Mouse (Mus musculus) mouse embryonic stem cell (cell line): Measurements from ENCODE around the gene Gm17651.

ENCODE experiments used
- in situ Hi-C, 2 experiments: fragments of 300-500 bp; cut with MboI; formaldehyde crosslinking; loops; 1 replicate in 1 of 2; 3 replicates in 1 of 2; pipeline ENCODE4 v1.14.3; 2019 to 2020; ENCODE audit warnings: low sequenced_read_pairs in 2 of 2, low pct_unique_long_range_greater_than_20kb in 1 of 2, mixed read lengths in 1 of 2; ENCODE audit not compliant: unreplicated experiment in 1 of 2

Gene Gm17651

DNA sequence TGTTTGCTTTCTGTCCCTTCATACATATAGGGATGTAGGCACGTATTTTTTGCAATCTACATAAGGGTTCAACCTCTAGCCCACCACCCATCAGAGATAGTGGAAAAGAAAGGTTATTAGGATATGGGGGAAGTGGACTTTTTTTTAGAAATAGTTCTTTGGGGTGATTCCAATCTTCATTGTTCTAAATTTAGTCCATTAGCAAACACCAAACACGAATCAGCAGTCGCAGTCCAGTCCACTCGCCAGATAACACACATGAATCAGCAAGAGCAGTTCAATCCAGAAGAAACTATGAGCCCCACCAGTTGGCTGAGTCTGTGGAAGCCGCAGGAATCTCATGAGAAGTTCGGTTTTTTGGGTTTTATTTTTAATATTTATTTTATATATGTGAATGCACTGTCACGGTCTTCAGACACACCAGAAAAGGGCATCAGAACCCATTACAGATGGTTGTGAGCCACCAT lies at the start of gene Gm17651:
Gm17651 (minus strand) TSS at position 51 of the 467 bp plus-strand sequence.
- in situ Hi-C loops = loop anchor here in 1 of 2 experiments (25.0 kb wide), 1 partner anchor 213 kb away; the partner anchor contains the start of gene Pde4dip

DNA sequence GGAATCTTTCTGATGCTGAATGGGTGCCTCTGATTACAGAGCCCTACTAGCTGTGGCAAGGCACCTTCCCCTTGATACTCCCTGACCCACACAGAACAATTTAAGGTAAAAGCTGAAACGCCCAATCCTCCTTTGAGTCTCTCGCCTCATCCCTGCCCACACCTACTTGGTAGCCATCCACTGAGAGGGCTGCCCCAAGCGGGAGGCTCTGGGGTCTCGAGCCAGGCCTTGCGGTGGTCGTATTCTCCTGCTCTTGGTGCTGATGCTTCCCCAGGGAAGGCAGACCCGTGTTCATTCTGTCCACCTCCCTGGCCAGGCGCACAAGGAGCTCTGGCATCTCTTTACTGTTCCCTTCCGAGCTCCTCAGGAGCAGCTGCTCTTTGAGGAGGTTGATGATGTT lies 44.6 kb upstream of the Gm17651 start:
- in situ Hi-C loops = no loop called here

DNA sequence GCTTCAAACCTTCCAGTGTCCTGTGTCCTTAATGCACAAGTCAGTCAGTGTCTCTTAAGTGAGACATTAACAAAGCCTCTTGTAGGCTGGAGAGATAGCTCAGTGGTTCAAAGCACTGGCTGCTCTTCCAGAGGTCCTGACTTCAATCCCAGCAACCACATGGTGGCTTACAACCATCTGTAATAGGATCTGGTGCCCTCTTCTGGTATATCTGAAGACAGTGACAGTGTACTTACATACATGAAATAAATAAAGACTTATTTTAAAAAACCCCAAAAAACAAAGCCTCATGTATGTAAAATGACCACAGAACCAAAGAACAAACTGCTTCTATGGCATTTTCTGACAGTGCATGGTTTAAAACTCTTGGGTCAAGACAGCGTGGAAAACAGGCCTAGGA lies 41.4 kb upstream of the Gm17651 start:
- in situ Hi-C loops = no loop called here

DNA sequence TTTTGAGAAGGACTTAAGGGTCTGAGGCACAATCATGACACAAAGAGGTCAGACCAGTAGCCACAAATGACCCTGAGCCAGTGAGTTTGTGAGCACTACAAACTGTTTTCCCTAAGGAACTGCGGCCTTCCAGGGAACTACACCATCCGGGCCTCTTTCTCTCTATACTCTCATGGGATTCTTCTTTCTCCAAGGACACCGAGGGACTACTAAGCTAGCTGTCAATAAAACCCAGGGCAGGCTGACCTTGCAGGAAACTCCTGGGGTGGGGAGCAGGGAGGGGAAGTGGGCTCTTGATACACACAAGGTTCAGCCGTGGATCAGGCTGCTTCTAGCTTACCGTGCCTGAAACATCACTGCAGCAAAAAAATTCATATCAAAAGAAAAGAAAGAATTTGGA lies 36.4 kb upstream of the Gm17651 start:
- in situ Hi-C loops = no loop called here

DNA sequence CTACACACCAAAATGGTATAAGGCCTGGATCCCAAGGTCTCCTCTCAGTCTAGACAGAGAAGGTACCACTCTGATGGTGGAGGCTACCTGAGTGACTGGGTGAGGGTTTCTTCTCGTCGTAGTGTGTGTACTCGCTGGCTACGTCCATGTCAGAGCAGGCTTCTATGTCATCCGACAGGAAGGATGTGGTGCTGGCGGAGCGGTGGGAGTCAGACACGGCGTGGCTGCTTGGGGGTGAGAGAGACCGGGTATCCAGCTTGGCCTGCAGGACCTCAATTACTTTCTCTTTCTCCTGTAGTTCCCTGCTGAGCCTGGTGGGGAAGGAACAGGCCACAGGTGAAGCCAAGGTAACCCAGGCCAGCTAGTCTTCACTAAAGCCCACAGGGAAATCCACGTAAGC lies 35.6 kb upstream of the Gm17651 start:
- in situ Hi-C loops = no loop called here

DNA sequence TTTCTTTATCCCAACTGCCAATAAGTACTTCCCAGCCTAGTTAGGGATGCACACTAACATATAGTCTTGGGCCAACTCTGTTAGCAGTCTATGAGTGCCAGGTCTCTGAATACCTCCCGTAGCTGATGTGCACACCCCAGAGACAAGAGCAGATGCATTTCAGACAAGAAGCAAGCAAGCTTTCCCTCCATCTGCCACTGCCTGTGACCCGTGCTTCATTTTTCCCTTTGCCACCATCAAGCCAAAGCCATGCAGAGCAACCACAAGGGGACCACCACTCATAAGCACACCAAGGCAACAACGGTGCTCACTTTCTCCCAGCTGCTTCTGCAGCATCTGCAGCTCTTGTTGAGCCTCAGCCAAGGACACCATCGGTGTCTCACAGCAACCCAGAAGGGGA lies 32.1 kb upstream of the Gm17651 start:
- in situ Hi-C loops = no loop called here

DNA sequence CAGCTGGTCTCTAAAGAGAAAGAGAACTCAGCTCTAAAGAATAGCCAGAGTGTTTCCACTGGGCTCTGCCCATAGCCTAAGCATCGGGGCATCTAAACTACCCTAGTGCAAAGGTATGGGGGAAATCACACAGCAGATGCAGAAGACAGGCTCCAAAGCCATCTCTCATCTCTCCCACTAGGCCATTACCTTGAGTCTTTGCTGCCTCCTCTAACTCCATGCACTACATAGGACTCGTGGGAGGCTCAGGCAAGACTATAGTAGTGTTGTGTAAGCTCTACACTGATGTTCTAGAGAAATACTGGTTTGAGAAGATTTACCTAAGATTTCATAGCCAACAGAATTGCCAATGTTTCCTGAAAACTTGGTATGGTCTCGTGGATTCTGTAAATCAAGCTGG lies 31.0 kb upstream of the Gm17651 start:
- in situ Hi-C loops = no loop called here

DNA sequence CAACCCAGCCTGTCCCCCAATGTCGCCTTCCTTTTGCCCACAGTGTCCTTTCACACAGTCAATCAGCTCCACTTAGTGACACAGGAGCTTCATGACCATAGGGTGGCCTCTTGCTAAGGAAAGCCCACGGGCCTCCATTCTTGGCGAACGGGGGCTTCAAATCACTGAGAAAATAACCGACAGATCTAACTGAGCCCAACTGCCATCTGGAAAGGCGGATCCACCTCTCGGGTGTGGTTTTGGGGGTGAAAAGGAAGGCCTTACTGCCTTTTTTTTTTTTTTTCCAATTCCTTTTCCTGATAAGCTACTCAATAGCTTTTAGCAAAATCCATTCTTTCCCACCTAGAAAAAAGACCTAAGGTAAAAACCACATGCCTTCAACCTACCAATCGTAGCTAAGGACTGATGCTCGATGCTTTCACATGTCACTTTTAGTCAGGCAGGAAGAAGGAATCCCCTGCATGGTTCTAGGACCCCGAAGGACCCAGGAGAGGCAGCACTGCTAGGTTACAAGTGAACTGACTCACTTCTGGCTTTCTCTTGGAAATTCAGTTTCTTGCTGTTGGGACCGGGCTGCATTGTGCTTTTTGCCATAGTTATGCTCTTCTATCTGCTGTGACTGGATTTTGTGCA lies 28.1 kb upstream of the Gm17651 start:
- in situ Hi-C loops = no loop called here

DNA sequence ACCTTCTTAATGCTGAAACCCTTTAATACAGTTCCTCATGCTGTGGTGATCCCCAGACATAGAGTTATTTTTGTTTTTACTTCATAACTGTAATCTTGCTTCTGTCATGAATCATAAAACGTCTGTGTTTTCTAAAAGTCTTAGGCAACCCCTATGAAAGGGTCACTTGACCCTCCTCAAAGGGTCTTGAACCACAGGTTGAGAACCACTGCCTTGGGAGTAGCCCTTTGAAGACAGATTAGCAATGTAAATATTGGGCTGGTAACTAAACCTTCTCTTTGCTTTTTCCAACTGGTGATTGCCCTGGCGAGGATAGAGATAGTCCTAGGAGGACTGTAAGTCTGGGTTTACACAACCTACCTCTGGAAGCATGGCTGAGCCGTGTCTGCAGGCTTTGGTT lies 26.7 kb upstream of the Gm17651 start:
- in situ Hi-C loops = no loop called here

DNA sequence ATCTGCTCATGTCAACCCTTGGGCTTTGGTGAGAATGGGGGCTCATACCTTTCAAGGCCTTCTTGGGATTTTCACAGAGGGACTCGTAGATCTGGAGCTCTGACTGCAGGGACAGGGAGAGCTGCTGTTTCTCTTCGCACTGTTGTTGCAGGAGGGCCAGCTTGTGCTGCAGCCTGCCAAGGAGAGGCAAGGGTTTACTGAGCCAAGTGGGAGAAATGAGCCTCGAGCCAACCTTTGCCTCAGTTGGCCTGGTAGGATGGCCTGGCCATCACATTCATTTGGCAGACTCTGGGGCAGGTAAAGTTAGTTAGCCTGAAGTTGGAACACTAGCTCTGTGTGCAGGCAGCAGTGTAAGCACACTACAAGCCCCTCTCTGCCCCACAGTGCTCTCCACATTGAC lies 24.6 kb upstream of the Gm17651 start:
- in situ Hi-C loops = loop anchor here (10.0 to 25.0 kb wide), 2 partner anchors 166 to 188 kb away; partner anchors contain the start of gene Pde4dip (in 1 of the 2)

DNA sequence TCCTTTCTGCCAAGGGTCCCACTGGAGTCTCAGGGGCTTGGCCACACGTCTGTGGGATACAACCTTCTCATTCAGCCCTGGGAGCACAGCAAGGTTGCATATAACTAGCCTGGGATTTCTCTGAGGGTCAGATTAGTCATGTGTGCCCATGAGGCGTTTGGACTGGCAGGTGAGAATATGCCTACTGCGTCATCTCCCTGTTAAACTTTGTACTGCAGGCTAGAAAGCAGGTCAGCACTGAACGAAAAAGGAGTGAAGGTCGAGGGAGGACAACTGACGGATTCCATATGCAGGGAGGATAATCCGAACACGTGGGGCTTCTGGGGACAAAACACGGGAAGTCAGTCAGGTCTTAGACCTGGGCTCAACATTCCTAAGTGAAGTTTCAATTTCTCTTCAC lies 22.8 kb upstream of the Gm17651 start:
- in situ Hi-C loops = loop anchor here (10.0 to 25.0 kb wide), 2 partner anchors 168 to 190 kb away; partner anchors contain the start of gene Pde4dip (in 1 of the 2)

DNA sequence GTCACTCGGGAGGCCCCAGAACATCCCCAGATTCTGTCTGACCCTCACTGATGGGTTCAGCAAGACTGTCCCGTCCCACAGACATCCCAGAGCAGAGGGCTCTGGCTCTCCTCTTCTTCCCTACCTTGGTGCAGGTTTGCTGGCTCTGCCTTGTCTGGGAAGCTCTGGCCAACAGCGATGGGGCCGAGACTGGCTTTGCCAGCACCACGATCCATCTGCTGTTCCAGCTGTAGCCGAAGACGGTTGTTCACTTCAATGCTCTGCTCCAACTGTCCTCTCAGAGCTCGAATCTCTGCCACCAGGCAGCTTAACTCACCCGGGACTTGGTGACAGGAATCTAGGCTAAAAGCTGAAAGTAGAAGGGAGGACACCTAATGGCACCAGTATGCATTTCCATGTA lies 22.4 kb upstream of the Gm17651 start:
- in situ Hi-C loops = loop anchor here (10.0 to 25.0 kb wide), 2 partner anchors 168 to 190 kb away; partner anchors contain the start of gene Pde4dip (in 1 of the 2)

DNA sequence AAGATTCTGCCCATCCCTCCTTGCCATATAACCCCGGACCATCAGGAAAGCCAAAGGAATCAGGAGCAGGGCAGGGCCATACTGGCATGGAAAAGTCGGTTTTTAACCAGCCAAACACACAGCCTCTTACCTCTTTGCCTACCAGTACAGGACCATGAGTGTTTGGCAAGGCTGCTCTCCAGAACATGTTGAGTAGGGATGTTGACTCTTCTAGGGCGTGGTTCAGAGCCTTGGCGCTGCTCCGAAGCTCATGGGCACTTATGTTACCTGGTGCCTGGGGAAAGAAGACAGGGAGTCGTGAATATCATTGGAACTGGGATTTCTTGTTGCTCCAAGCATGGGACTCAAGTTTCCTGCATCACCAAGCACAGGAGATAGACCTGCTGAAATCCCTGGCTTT lies 19.3 kb upstream of the Gm17651 start:
- in situ Hi-C loops = loop anchor here (10.0 to 25.0 kb wide), 2 partner anchors 171 to 193 kb away; partner anchors contain the start of gene Pde4dip (in 1 of the 2)

DNA sequence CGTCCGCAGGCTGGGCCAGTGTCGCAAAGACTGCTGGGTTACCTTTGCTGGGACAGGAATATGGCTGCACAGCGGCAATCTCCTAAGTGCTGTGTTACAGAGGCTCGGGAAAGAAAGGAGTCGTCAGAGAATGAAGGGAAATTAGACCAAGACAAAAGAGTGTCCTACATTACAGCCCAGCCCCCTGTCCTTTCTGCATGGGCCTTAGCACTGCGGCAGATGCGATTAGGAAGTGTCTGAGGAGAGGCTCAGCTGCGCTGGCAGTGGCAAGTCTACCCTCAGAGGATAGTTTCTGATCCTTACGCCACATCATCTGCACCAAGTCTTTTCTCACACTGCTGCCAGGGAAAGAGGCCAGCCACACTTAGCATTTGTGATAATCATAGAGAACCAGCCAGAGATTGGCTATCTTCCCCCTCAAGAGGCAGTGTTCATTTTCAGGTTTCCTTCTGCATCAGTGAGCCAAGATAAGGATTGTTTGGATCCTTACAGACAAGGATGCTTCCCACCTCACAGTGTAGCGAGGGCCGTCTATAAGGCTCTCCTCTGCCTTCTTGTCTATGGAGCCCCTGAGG lies 17.0 kb upstream of the Gm17651 start:
- in situ Hi-C loops = loop anchor here (10.0 to 25.0 kb wide), 2 partner anchors 173 to 196 kb away; partner anchors contain the start of gene Pde4dip (in 1 of the 2)

DNA sequence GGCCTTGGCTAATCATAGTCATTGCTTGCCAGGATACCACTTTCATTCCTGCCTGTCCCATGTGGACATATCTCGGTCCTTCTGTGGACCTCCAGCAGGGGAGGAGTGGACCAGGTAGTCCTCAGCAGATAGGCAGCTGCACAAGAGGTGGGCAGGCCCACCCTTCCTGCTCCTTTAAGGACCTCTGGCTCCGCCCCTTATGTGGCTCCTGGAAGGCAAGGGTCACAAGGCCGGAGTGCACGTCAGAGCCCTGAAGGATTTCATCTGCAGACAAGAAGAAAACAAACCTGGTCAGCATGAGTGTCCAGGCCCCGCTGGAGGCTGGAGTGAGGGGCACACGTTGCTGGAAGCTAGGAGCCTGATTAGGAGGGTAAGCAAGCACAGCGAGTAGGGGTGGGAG lies 16.1 kb upstream of the Gm17651 start:
- in situ Hi-C loops = loop anchor here (10.0 to 25.0 kb wide), 2 partner anchors 174 to 197 kb away; partner anchors contain the start of gene Pde4dip (in 1 of the 2)

DNA sequence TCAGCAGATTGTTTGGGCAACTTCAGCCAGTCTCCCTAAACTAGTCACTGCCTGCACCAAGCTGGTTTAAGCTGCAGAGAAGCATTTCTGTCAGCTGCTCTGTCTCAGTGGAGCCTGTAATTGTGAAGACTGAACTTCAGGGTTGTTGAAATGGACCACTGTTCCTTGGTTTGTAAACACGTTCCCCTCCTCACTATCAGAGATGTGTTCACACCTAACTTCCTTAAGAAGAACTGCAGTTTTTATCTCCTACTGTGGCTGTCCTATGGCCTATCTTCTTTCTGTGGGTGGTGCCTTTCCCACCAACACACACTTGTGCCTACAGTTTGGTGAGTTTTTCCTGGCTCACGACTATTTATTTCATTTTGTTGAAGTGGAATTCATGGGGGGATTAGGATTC lies 14.8 kb upstream of the Gm17651 start:
- in situ Hi-C loops = loop anchor here (10.0 to 25.0 kb wide), 2 partner anchors 196 to 198 kb away; partner anchors contain the start of gene Pde4dip (in 2 of the 2)

DNA sequence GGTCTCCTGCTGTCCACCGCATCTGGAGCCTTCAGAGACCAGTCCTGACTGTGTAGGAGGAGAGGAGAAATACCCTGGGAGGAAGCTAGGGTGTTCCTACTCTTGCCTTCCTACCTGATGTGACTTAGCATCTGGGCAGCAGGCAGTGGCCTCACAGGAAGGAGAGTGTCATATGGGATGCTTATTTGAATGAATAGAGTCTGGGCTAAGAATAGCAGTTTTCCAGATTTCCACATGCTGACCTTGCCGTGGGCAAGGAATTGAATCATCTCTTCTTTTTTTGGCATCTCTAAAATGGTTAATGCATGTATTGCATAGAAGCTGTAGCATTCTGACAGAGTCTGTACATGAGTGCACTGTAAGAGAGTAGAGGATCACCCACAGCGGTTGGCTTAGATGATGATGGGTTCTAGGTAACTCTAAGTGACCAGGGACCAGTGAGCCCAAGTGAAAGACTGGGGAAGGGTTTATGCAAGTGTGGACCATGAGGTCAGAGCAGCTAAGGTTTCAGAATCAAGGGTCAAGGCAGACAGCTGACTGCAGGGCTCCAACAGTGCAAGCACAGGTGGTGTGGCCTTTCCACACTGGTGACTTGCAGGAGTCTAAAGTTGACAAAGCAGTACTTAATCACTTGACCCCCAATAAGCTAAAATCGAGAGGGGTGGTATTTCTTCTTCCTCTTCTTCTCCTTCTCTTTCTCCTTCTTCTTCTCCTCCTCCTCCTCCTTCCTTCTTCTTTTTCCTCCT lies 12.1 kb upstream of the Gm17651 start:
- in situ Hi-C loops = loop anchor here (10.0 to 25.0 kb wide), 2 partner anchors 198 to 201 kb away; partner anchors contain the start of gene Pde4dip (in 2 of the 2)

DNA sequence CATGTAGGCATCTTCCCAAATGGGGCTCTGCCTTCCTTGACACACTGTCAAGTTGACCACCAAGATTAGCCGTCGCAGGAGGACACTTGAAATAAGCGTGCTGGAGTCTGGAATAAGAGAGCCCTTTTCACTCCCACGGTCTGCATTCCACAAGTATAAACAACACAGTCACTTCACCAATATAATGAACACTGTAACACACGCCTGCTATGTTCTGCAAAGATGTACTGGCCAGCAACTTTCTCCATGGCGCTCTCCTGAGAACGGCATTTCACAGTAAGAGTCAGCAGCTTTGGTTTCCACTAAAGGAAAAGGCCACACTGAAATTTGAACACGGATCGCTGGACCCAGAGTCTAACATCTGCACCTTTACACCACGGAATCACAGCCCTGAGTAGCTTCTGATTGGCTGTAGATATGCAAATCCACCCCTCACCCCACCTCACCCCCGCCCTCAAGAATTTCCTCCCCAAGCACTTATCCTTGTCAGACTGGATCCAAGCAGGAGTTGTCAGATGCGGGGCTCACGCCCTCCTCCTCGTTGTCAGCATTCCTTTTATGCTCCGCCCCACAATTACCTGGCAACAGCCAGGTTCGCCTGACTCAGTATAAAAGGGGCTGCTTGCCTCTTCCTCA lies 9.2 kb upstream of the Gm17651 start:
- in situ Hi-C loops = loop anchor here (10.0 to 25.0 kb wide), 2 partner anchors 201 to 204 kb away; partner anchors contain the start of gene Pde4dip (in 2 of the 2)
